ENCODE assay signal across 14 mouse cellular contexts in the genomic region with DNA sequence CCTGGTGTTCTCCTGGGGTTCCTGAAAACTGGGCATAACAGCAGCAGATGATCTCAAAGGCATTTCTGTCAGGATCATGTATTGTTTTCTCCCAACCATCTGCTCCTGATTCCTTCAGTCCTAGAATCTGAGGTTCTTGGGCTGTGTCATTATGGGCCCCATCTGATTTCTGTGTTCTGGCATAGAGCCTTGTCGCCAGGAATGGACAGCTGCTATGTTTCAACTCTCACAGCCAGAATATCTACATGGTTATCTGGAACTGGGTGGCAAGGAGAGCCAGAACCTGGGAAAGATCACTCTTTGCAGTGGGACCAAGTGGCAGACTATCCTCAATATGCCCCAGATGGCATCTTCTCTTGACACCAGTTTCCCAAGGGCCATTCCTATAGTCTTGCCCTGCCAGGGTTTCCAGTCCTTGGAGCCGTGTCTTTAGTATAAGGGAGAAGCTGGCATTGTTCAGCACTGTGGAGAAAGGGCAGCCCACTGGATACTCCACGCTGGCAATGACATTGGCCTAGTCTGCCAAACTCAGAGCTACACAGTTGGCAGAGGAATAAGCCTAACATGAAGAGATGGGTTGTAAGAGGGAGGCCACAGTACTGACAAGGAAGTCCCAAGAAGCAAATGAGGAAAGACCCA. TPM values are rescaled to one million over a fixed set of nuclear protein-coding genes. Genes with fewer than 3 reads are reported as not detected.
A peak's percentile ranks its signal among the peaks of the same experiment; 100 is the strongest.
DNase-seq lines count a peak whose midpoint lies in the region; ATAC-seq and TF ChIP-seq lines count a peak whose summit lies in the region.
"Had no signal": no experiment of that assay in that cellular context is flagged by ENCODE, and none has a peak within 500 bp of the region (broad histone marks: within the 10 kb centered on the region; RNA-seq: fewer than 3 reads in every experiment).

No protein-coding gene starts in this region.

- H3K4me1 ChIP-seq in hindbrain, postnatal 0 days (ENCODE audit: insufficient read depth, low read length) = no peaks in the 10 kb centered on the region
- no peaks in the 10 kb centered on the region for H3K4me1 ChIP-seq in hindbrain, embryonic 14.5 days (replicated peaks; ENCODE audit: control insufficient read depth, insufficient read depth, low read length)
- H3K4me1 ChIP-seq: embryonic facial prominence, embryonic 15.5 days; hindbrain, embryonic 13.5 days; midbrain, embryonic 10.5 days; neural tube, embryonic 13.5 days had no signal

- H3K4me3 ChIP-seq in hindbrain, postnatal 0 days (ENCODE audit: low read length) = no peak overlapping the region
- H3K4me3 ChIP-seq in hindbrain, embryonic 14.5 days (replicated peaks; ENCODE audit: low read length) = no peak overlapping the region
- no peak overlapping the region for H3K4me3 ChIP-seq in layer of hippocampus, adult 2 months
- H3K4me3 ChIP-seq: embryonic facial prominence, embryonic 15.5 days; hindbrain, embryonic 13.5 days; midbrain, embryonic 10.5 days; neural tube, embryonic 13.5 days had no signal

- H3K9ac ChIP-seq in hindbrain, postnatal 0 days (replicated peaks; ENCODE audit: low read length) = no peak overlapping the region
- H3K9ac ChIP-seq in hindbrain, embryonic 14.5 days = no peak overlapping the region
- H3K9ac ChIP-seq: embryonic facial prominence, embryonic 15.5 days; hindbrain, embryonic 13.5 days; neural tube, embryonic 13.5 days had no signal

- WGBS in hindbrain, postnatal 0 days = 79% methylated on average over 3 of the region's 3 CpGs
- 86% methylated on average over 3 of the region's 3 CpGs for WGBS in hindbrain, embryonic 14.5 days

- H3K27me3 ChIP-seq in hindbrain, postnatal 0 days (ENCODE audit: insufficient read depth, low read length) = no peaks in the 10 kb centered on the region
- no peaks in the 10 kb centered on the region for H3K27me3 ChIP-seq in hindbrain, embryonic 14.5 days (ENCODE audit: control insufficient read depth, insufficient read depth, low read length)
- H3K27me3 ChIP-seq: embryonic facial prominence, embryonic 15.5 days; hindbrain, embryonic 13.5 days; neural tube, embryonic 13.5 days had no signal

- ATAC-seq in hindbrain, postnatal 0 days = peak; percentile 61; the same call in 1 of the 2 replicates
- ATAC-seq in hindbrain, embryonic 14.5 days (ENCODE audit: low FRiP score) = no peak
- no peak for ATAC-seq in megakaryocyte progenitor cell, adult 5-6 weeks (replicated peaks; ENCODE audit: poor library complexity)

- intact Hi-C loops in heart, postnatal 25 days (cut with DNase I) = no loop called here

- no peak for TF ChIP-seq CTCF in hindbrain, postnatal 0 days (IDR thresholded peaks at IDR 0.05; ENCODE audit: low read depth)
- no peak for TF ChIP-seq CTCF in layer of hippocampus, adult 2 months (conservative IDR thresholded peaks at IDR 0.05)

- peaks cover 14% of the 10 kb centered on the region for H3K36me3 ChIP-seq in hindbrain, postnatal 0 days (ENCODE audit: insufficient read depth, low read length)
- H3K36me3 ChIP-seq in hindbrain, embryonic 14.5 days (replicated peaks; ENCODE audit: control insufficient read depth, insufficient read depth) = peaks cover 59% of the 10 kb centered on the region

- no peak overlapping the region for H3K4me2 ChIP-seq in hindbrain, postnatal 0 days (ENCODE audit: low read depth, low read length)
- no peak overlapping the region for H3K4me2 ChIP-seq in hindbrain, embryonic 14.5 days (replicated peaks)
- H3K4me2 ChIP-seq: embryonic facial prominence, embryonic 15.5 days; hindbrain, embryonic 13.5 days; neural tube, embryonic 13.5 days had no signal

- H3K9me3 ChIP-seq in hindbrain, postnatal 0 days (ENCODE audit: low read length) = peaks cover 7% of the 10 kb centered on the region; the same call in 1 of the 2 replicates
- H3K9me3 ChIP-seq in hindbrain, embryonic 14.5 days (ENCODE audit: control insufficient read depth, low read length) = peaks cover 14% of the 10 kb centered on the region
- H3K9me3 ChIP-seq: embryonic facial prominence, embryonic 15.5 days; midbrain, embryonic 10.5 days had no signal

- H3K27ac ChIP-seq in hindbrain, postnatal 0 days = no peak overlapping the region
- no peak overlapping the region for H3K27ac ChIP-seq in hindbrain, embryonic 14.5 days
- H3K27ac ChIP-seq in layer of hippocampus, adult 2 months = no peak overlapping the region
- H3K27ac ChIP-seq: embryonic facial prominence, embryonic 15.5 days; hindbrain, embryonic 13.5 days; midbrain, embryonic 10.5 days; neural tube, embryonic 13.5 days had no signal

- peak; percentile 32 for DNase-seq in hindbrain, postnatal 0 days (ENCODE audit: low spot score)
- no peak for DNase-seq in hindbrain, embryonic 14.5 days (ENCODE audit: low spot score)
- peak; percentile 59 for DNase-seq in adrenal gland, postnatal 14 days
- peak; percentile 41 to 49 for DNase-seq in cerebellum, adult 18-20 months
- peak; percentile 50 for DNase-seq in heart, postnatal 25 days (ENCODE audit: low spot score)
- DNase-seq in layer of hippocampus, adult 2 months (ENCODE audit: low spot score in 2 of 2) = no peak
- DNase-seq in natural killer cell, adult 2 months (ENCODE audit: low spot score in 2 of 2) = no peak

RNA-seq across cellular contexts. Expression of gene Amn1, which starts 13.5 kb away (rescaled TPM):
- total RNA-seq in hindbrain, postnatal 0 days (2014; rRNA removed) = 37.5 and 61.6 TPM in 2 replicates
- 88.8 and 90.6 TPM in 2 replicates for polyA plus RNA-seq in hindbrain, postnatal 0 days (2015; fragmentation: Nextera tagmentation; extraction: Ambion mirVana)
- polyA plus RNA-seq in hindbrain, embryonic 14.5 days (2014; fragmentation: Nextera tagmentation; extraction: Ambion mirVana) = 104 and 110 TPM in 2 replicates
- total RNA-seq in adrenal gland, postnatal 14 days (2021) = 20.3 and 35.6 TPM in 2 replicates
- total RNA-seq in heart, postnatal 25 days (2021) = 10 to 100 TPM; 17.5 to 20.0 TPM
- 10 to 100 TPM; 30.9 to 31.6 TPM for total RNA-seq in layer of hippocampus, adult 2 months (2021)
- 7.7 and 11.9 TPM in 2 replicates for total RNA-seq in megakaryocyte progenitor cell, adult 5-6 weeks (2015)
- total RNA-seq in megakaryocyte progenitor cell, adult 5-6 weeks (2017) = 9.5 and 13.0 TPM in 2 replicates

RNA-seq across cellular contexts. Expression of gene Etfbkmt, which starts 35.4 kb away (rescaled TPM):
- total RNA-seq in hindbrain, postnatal 0 days (2014; rRNA removed) = 3.0 and 4.9 TPM in 2 replicates
- 6.6 TPM in 2 replicates for polyA plus RNA-seq in hindbrain, postnatal 0 days (2015; fragmentation: Nextera tagmentation; extraction: Ambion mirVana)
- 6.4 and 6.8 TPM in 2 replicates for polyA plus RNA-seq in hindbrain, embryonic 14.5 days (2014; fragmentation: Nextera tagmentation; extraction: Ambion mirVana)
- total RNA-seq in adrenal gland, postnatal 14 days (2021) = 32.2 and 55.5 TPM in 2 replicates
- total RNA-seq in heart, postnatal 25 days (2021) = 10 to 100 TPM; 27.4 to 28.0 TPM
- total RNA-seq in layer of hippocampus, adult 2 months (2021) = 1 to 10 TPM; 2.8 to 2.9 TPM
- total RNA-seq in megakaryocyte progenitor cell, adult 5-6 weeks (2015) = 8.2 and 21.1 TPM in 2 replicates
- 6.9 and 10.8 TPM in 2 replicates for total RNA-seq in megakaryocyte progenitor cell, adult 5-6 weeks (2017)

RNA-seq across cellular contexts. Expression of gene Gm10203, which starts 45.1 kb away (rescaled TPM):
- total RNA-seq in hindbrain, postnatal 0 days (2014; rRNA removed) = not detected in 2 replicates
- not detected in 2 replicates for polyA plus RNA-seq in hindbrain, postnatal 0 days (2015; fragmentation: Nextera tagmentation; extraction: Ambion mirVana)
- polyA plus RNA-seq in hindbrain, embryonic 14.5 days (2014; fragmentation: Nextera tagmentation; extraction: Ambion mirVana) = not detected in 2 replicates
- total RNA-seq in adrenal gland, postnatal 14 days (2021) = not detected in 2 replicates
- not detected for total RNA-seq in heart, postnatal 25 days (2021)
- not detected for total RNA-seq in layer of hippocampus, adult 2 months (2021)
- total RNA-seq in megakaryocyte progenitor cell, adult 5-6 weeks (2015) = not detected in 2 replicates
- total RNA-seq in megakaryocyte progenitor cell, adult 5-6 weeks (2017) = not detected in 2 replicates
- total RNA-seq: layer of hippocampus, postnatal 10 days had no signal
- polyA plus RNA-seq: embryonic facial prominence, embryonic 15.5 days; hindbrain, embryonic 13.5 days; limb, embryonic 14.5 days; midbrain, embryonic 10.5 days; neural tube, embryonic 13.5 days had no signal

Comparison
In these comparisons a context has a peak if more than half of its experiments do, and no peak if none do; other contexts are left out.
1. DNase-seq: peak in hindbrain, postnatal 0 days (single experiment), adrenal gland, postnatal 14 days (single experiment), cerebellum, adult 18-20 months (2 of 2) and heart, postnatal 25 days (single experiment); none in hindbrain, embryonic 14.5 days (single experiment), layer of hippocampus, adult 2 months (0 of 2) and natural killer cell, adult 2 months (0 of 2).